Comparison of ENCODE assay signal across 7 mouse cellular contexts in the genomic region with DNA sequence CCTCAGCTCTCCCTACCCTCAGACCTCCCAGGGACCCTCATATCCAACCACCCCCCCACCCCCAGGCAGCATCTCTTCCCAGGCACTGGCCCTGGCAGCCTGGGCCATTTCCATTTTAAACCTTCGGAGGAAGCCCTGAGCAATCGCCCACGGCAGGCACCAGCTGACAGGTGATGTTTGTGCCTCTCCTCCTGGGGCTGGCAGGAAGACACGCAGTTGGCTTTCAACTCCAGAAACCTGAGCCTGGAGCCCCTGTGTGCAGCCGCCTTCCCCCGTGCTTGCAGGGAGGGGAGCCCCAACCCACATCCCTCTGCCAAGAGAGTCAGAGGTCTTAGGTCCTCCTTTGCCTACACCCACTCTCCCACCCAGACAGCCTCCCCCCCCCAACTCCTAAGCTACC. TPM values are rescaled to one million over a fixed set of nuclear protein-coding genes. Genes with fewer than 3 reads are reported as not detected.
DNase-seq lines count a peak whose midpoint lies in the region; ATAC-seq and TF ChIP-seq lines count a peak whose summit lies in the region.

No protein-coding gene starts in this region.

- 9% methylated on average over 6 of the region's 6 CpGs for WGBS in lung, embryonic 14.5 days
- 9% methylated on average over 6 of the region's 6 CpGs for WGBS in forebrain, embryonic 13.5 days
- 4% methylated on average over 6 of the region's 6 CpGs for WGBS in limb, embryonic 14.5 days

- H3K27ac ChIP-seq in lung, embryonic 14.5 days (ENCODE audit: low read depth): no peak overlapping the region
- peak overlapping the region; percentile 48; the same call in 1 of the 2 replicates for H3K27ac ChIP-seq in forebrain, embryonic 13.5 days
- H3K27ac ChIP-seq in limb, embryonic 14.5 days (replicated peaks; ENCODE audit: low read depth, low read length): no peak overlapping the region

- H3K4me1 ChIP-seq in lung, embryonic 14.5 days (ENCODE audit: insufficient read depth): peaks cover 11% of the 10 kb centered on the region; the same call in 1 of the 2 replicates
- peaks cover 58% of the 10 kb centered on the region for H3K4me1 ChIP-seq in forebrain, embryonic 13.5 days
- peaks cover 28% of the 10 kb centered on the region for H3K4me1 ChIP-seq in limb, embryonic 14.5 days (ENCODE audit: control insufficient read depth, insufficient read depth, low read length)

- H3K27me3 ChIP-seq in lung, embryonic 14.5 days (ENCODE audit: insufficient read depth, low read length): peaks cover 60% of the 10 kb centered on the region
- peaks cover 53% of the 10 kb centered on the region for H3K27me3 ChIP-seq in forebrain, embryonic 13.5 days
- H3K27me3 ChIP-seq in limb, embryonic 14.5 days (ENCODE audit: control insufficient read depth, insufficient read depth, low read length): peaks cover 23% of the 10 kb centered on the region

- H3K4me3 ChIP-seq in lung, embryonic 14.5 days (ENCODE audit: low read depth, low read length): peak overlapping the region; percentile 62
- peak overlapping the region; percentile 80 for H3K4me3 ChIP-seq in forebrain, embryonic 13.5 days
- H3K4me3 ChIP-seq in limb, embryonic 14.5 days (replicated peaks; ENCODE audit: low read length): peak overlapping the region; percentile 73

- no peaks in the 10 kb centered on the region for H3K9me3 ChIP-seq in lung, embryonic 14.5 days (ENCODE audit: low read depth, low read length)
- no peaks in the 10 kb centered on the region for H3K9me3 ChIP-seq in forebrain, embryonic 13.5 days (replicated peaks)
- no peaks in the 10 kb centered on the region for H3K9me3 ChIP-seq in limb, embryonic 14.5 days (ENCODE audit: control insufficient read depth, low read length)

- no peak for TF ChIP-seq CTCF in lung, embryonic 14.5 days (IDR thresholded peaks at IDR 0.05; ENCODE audit: low read depth)

- H3K9ac ChIP-seq in lung, embryonic 14.5 days: no peak overlapping the region
- H3K9ac ChIP-seq in forebrain, embryonic 13.5 days: peak overlapping the region; percentile 88
- peak overlapping the region; percentile 78; the same call in 1 of the 2 replicates for H3K9ac ChIP-seq in limb, embryonic 14.5 days (ENCODE audit: low read depth, low read length, severe bottlenecking)

- H3K4me2 ChIP-seq in lung, embryonic 14.5 days: peak overlapping the region; percentile 99; the same call in 1 of the 2 replicates
- H3K4me2 ChIP-seq in forebrain, embryonic 13.5 days: peak overlapping the region; percentile 98
- peak overlapping the region; percentile 99 for H3K4me2 ChIP-seq in limb, embryonic 14.5 days (replicated peaks; ENCODE audit: low read depth, low read length, severe bottlenecking)

- no peaks in the 10 kb centered on the region for H3K36me3 ChIP-seq in lung, embryonic 14.5 days (ENCODE audit: insufficient read depth)
- H3K36me3 ChIP-seq in forebrain, embryonic 13.5 days (ENCODE audit: poor library complexity, severe bottlenecking): no peaks in the 10 kb centered on the region
- no peaks in the 10 kb centered on the region for H3K36me3 ChIP-seq in limb, embryonic 14.5 days (ENCODE audit: control insufficient read depth, insufficient read depth, low read length)

- no peak for DNase-seq in lung, embryonic 14.5 days
- DNase-seq in lung, adult 18-20 months: no peak
- DNase-seq in limb, embryonic 14.5 days (ENCODE audit: low spot score): peak; percentile 3
- DNase-seq in thymus, postnatal 10 days (ENCODE audit: low spot score in 2 of 2): peak; percentile 62 to 63
- no peak for DNase-seq in MN1 (ENCODE audit: low spot score)

- no peak for ATAC-seq in lung, embryonic 14.5 days (ENCODE audit: insufficient read depth)
- ATAC-seq in forebrain, embryonic 13.5 days: no peak
- ATAC-seq in limb, embryonic 14.5 days (ENCODE audit: low FRiP score, low read depth): no peak
- no peak for ATAC-seq in erythroblast, adult 5-6 weeks (replicated peaks; ENCODE audit: low FRiP score, poor library complexity, severe bottlenecking)

- no peak for TF ChIP-seq POLR2A in limb, embryonic 14.5 days (IDR thresholded peaks at IDR 0.05; ENCODE audit: borderline replicate concordance, extremely low read depth, insufficient read depth, insufficient read length)

RNA-seq across cellular contexts. Expression of gene Otub1, which starts 41.9 kb away (rescaled TPM):
- 206 and 221 TPM in 2 replicates for polyA plus RNA-seq in lung, embryonic 14.5 days (2014; fragmentation: Nextera tagmentation; extraction: Ambion mirVana)
- polyA plus RNA-seq in forebrain, embryonic 13.5 days (2015; fragmentation: Nextera tagmentation; extraction: Ambion mirVana): 242 and 249 TPM in 2 replicates
- polyA plus RNA-seq in limb, embryonic 14.5 days (2012; rRNA removed): 157 and 181 TPM in 2 replicates
- polyA plus RNA-seq in limb, embryonic 14.5 days (2014; fragmentation: Nextera tagmentation; extraction: Ambion mirVana): 203 and 212 TPM in 2 replicates
- 17.3 TPM in 2 replicates for total RNA-seq in erythroblast, adult 5-6 weeks (2015; ENCODE audit: low replicate concordance)
- total RNA-seq in erythroblast, adult 5-6 weeks (2017; ENCODE audit: low replicate concordance): 15.5 and 23.1 TPM in 2 replicates

RNA-seq across cellular contexts. Expression of gene Cox8a, which starts 53.2 kb away (rescaled TPM):
- 917 and 922 TPM in 2 replicates for polyA plus RNA-seq in lung, embryonic 14.5 days (2014; fragmentation: Nextera tagmentation; extraction: Ambion mirVana)
- polyA plus RNA-seq in forebrain, embryonic 13.5 days (2015; fragmentation: Nextera tagmentation; extraction: Ambion mirVana): 673 and 749 TPM in 2 replicates
- 478 and 552 TPM in 2 replicates for polyA plus RNA-seq in limb, embryonic 14.5 days (2012; rRNA removed)
- 850 and 909 TPM in 2 replicates for polyA plus RNA-seq in limb, embryonic 14.5 days (2014; fragmentation: Nextera tagmentation; extraction: Ambion mirVana)
- 177 and 188 TPM in 2 replicates for total RNA-seq in erythroblast, adult 5-6 weeks (2015; ENCODE audit: low replicate concordance)
- 51.3 and 166 TPM in 2 replicates for total RNA-seq in erythroblast, adult 5-6 weeks (2017; ENCODE audit: low replicate concordance)

RNA-seq across cellular contexts. Expression of gene Flrt1, which starts 58.7 kb away (rescaled TPM):
- 1.4 and 2.0 TPM in 2 replicates for polyA plus RNA-seq in lung, embryonic 14.5 days (2014; fragmentation: Nextera tagmentation; extraction: Ambion mirVana)
- 10.4 and 11.3 TPM in 2 replicates for polyA plus RNA-seq in forebrain, embryonic 13.5 days (2015; fragmentation: Nextera tagmentation; extraction: Ambion mirVana)
- polyA plus RNA-seq in limb, embryonic 14.5 days (2012; rRNA removed): 2.2 and 3.2 TPM in 2 replicates
- 8.5 and 9.6 TPM in 2 replicates for polyA plus RNA-seq in limb, embryonic 14.5 days (2014; fragmentation: Nextera tagmentation; extraction: Ambion mirVana)
- total RNA-seq in erythroblast, adult 5-6 weeks (2015; ENCODE audit: low replicate concordance): not detected in 2 replicates
- not detected in 2 replicates for total RNA-seq in erythroblast, adult 5-6 weeks (2017; ENCODE audit: low replicate concordance)

Comparison
In these comparisons a context has a peak if more than half of its experiments do, and no peak if none do; other contexts are left out.
1. DNase-seq: peak in limb, embryonic 14.5 days (single experiment) and thymus, postnatal 10 days (2 of 2); none in lung, embryonic 14.5 days (single experiment), lung, adult 18-20 months (0 of 2) and MN1 (single experiment).
2. Peak in every context shown above with its lines, with median percentiles within 50 percentile points of each other: H3K4me2 ChIP-seq and H3K4me3 ChIP-seq.